Mouse (Mus musculus) left cerebral cortex, adult 8-10 months (tissue): Measurements from ENCODE around the gene Tmbim7. TPM values are rescaled to one million over a fixed set of nuclear protein-coding genes. Genes with fewer than 3 reads are reported as not detected.

Experiments
- DNase-seq, 2 experiments: peaks; one replicate each; pipeline ENCODE4 v3.0.0; 2022; ENCODE audit warnings: low spot score in 2 of 2
- microRNA-seq, 2 experiments: library from miRNA; unstranded; fragments of <30 nt; microRNA quantifications; one replicate each; pipeline ENCODE4 v1.2.0; 2022
- total RNA-seq, 4 experiments: library from RNA; stranded (reverse); gene quantifications; 2 replicates each; pipeline ENCODE4 v1.2.4; 2022

The Tmbim7 gene
- total RNA-seq, 4 experiments from 2014 or later = not detected

- no peak for DNase-seq
These were observed 14.2 kb downstream of the Tmbim7 start for GRCm38 (mm10) chr5:3665225-3665624.

DNA sequence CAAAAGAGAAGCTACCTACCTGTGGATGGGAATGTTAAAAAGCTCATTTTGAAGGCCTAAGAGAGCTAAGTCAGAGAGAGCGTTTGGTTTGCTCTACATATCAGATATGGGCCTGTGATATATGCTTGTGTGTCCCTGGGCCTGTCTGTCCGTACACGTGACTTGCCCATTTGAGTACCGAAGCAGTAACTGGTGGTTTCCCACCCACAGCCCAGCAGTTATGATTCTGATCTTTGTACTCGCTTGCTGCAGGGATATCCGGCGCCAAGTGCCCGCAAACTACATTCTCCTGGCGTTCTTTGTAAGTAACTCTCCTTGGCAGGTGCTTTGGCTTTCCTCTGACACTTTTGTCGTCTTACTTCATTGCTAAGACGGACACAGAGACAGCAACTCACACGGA is 15.6 kb downstream of the Tmbim7 start:
- DNase-seq = no peak

DNA sequence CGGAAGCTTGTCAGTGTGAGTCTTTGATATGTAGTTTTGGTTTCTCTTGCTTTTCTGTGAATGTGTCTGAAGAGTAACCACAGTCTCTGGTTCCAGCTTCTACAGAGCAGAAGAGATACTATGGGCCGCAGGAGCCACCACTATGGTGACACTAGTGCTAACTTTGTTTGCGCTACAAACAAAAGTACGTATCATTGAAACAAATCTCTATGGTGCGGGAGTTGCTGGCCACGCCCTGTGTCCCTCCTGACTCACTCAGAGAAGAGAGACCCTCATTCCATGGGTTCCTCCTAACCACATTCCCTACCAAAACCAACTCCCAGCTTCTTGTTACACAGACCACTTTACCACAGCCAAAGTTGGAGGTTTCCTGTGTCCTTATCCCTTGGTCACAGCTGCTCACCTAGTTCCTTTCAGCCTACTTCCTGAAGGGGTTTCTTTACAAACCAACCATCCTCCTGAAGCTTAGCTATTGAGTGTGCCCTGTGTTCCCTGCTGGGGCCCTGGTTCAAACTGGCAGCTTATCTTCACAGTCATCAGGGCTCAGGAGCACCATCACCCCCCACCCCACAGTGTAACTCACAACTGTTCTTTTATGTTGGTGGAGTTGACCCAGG is 19.1 kb downstream of the Tmbim7 start:
- no peak for DNase-seq

DNA sequence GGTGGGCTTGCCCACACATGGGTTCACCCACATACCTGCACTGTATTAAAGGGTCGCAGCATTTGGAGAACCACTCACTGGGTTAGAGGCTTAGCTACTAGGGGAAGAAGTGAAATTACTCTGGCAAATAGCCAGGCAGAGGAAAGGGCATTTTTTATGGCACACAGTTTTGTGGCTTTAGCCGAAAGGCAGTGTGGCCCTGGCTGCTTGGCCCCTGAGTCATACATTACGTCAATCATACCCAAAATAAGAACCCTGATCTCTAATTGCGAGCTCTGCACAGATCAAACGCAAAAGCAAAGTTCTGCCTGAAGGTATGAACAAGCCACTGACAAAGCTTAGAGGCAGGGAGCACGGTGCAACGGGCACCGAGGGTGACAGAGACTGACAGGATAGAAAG is 37.3 kb downstream of the Tmbim7 start:
- no peak for DNase-seq

GRCm38 (mm10) chr5:3691283-3691682 is 40.3 kb downstream of the Tmbim7 start:
- DNase-seq = no peak

GRCm38 (mm10) chr5:3692956-3693355 is 42.0 kb downstream of the Tmbim7 start:
- no peak for DNase-seq

DNA sequence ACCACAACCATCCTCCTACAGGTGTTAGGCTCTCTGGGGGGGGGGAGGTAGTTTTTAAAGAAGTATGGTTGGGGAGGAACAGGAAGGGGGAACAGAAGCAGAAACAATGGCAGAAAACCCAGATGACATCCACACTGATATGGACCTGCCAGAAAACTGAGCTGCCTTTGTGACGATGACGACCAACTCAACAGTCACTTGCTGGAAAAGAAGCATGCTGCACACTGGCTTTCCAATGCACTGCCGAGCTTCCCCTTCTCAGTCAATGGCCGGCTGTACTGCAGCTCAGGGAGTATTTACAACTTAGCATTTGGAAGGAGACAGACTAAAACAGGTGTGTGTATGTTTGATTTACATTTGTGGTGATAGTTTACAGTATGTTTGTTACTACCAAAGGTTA is 44.2 kb downstream of the Tmbim7 start:
- DNase-seq = no peak

DNA sequence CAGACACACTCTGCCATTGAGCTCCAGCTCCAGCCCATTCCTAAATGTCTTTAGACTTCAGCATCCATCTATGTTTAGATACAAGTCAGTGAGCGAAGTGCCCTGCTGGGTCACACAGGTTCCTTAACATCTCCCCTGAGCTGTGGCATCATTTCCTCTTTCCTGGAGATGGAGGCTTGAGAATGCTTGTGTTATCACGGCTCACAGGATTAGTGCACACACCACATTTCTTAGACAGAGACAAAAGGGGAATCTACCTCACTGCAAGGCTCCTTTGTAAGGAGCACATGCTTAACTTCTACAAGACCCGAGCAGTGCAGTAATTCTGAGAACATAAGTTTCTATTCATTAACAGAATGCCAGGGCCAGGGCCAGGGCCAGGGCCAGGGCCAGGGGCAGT is 45.0 kb downstream of the Tmbim7 start:
- no peak for DNase-seq

GRCm38 (mm10) chr5:3700025-3700424 is 49.0 kb downstream of the Tmbim7 start:
- DNase-seq = no peak

DNA sequence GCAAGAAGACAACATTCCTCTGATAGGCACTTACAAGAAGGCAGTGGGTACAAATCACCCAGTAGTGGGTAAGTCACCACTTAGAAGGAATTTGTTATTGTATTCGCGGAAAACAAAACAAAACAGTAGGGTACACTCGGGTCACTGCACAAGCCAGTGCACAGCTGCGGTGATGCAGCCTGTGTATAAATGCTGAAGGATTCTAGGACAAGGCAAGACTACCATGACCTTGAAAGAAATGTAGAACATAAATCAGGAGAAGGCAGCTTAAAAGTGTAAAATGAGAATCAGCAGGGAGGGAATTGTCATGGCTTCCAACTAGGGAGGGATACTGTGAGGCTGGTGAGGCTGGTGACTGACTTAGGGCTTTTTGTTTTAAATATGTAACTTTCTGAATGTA is 51.2 kb downstream of the Tmbim7 start:
- DNase-seq = no peak

- no peak for DNase-seq
These were observed 64.8 kb downstream of the Tmbim7 start for GRCm38 (mm10) chr5:3715800-3716199.

DNA sequence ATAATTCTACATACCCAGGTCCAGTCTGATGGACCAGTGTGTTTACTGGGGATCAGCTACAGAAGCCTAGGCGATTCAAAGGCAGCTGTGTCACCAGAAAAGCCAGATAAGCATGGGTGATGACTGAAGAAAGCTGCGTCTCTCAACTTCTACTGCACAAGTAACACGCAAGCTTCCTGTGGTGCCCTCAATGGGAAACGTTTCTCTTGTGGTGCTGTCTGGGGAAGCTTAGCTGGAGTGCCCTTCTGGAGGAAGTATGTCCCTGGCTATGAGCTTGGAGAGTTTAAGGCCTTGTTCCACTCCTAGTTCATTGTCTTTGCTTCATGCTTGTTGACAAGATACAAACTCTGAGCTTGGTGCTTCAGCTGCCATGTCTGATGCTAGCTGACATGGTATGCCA is 68.4 kb downstream of the Tmbim7 start:
- DNase-seq = no peak

- DNase-seq = no peak
These were observed 71.9 kb downstream of the Tmbim7 start for GRCm38 (mm10) chr5:3722873-3723272.

DNA sequence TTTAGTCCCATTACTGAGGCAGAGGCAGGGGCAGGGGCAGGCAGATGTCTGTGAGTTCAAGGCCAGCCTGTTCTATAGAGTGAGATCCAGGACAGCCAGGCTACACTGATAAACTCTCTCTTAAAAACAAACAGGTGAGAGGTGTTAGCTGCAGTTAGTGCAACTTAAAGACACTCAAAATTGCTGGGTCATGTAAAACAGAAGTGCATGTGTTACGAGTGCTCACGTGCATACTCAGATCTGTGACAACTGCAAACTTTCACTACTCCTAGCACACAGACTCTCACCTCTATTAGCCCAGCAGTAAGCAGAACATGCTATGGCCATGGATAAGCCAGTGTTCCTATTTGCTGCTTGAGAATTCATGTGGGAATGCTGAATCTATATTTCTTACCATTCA is 72.4 kb downstream of the Tmbim7 start:
- no peak for DNase-seq

GRCm38 (mm10) chr5:3725491-3725890 is 74.5 kb downstream of the Tmbim7 start:
- DNase-seq = no peak

- no peak for DNase-seq
These were observed 77.8 kb downstream of the Tmbim7 start for GRCm38 (mm10) chr5:3728820-3729219.

Small RNA genes lying within 50 kb of the gene (microRNA-seq; reads per million reads assigned to microRNA genes)
- gene Gm22926 = 0 reads per million in 2 experiments
- 0 reads per million in 2 experiments for gene Gm26238

Other genes with a start within 250 kb of the Tmbim7 start
- 10 to 100 TPM; 37.5 to 44.9 (median 41.4) TPM for gene Fam133b, start 107.3 kb upstream of the Tmbim7 start, total RNA-seq
- 1 to 10 TPM; 3.2 to 7.2 (median 4.6) TPM for gene 1700109H08Rik, start 79.6 kb upstream of the Tmbim7 start, total RNA-seq
- 10 to 100 TPM; 21.3 to 31.4 (median 24.3) TPM for gene Pex1, start 55.1 kb upstream of the Tmbim7 start, total RNA-seq
- gene Rbm48, start 54.6 kb upstream of the Tmbim7 start, total RNA-seq = 10 to 100 TPM; 12.9 to 20.1 (median 14.8) TPM
- 100 to 1,000 TPM; 121 to 133 (median 121) TPM for gene Gatad1, start 6.0 kb downstream of the Tmbim7 start, total RNA-seq
- gene Ankib1, start 151.7 kb downstream of the Tmbim7 start, total RNA-seq = 100 to 1,000 TPM; 114 to 143 (median 129) TPM
- 10 to 100 TPM; 45.9 to 51.3 (median 48.4) TPM for gene Krit1, start 152.0 kb downstream of the Tmbim7 start, total RNA-seq
- under 1 TPM in 3 of 4 experiments, not detected in 1; 0.14 to 0.40 (median 0.28) TPM for gene Lrrd1, start 194.0 kb downstream of the Tmbim7 start, total RNA-seq
- gene Mterf1a, start 242.8 kb downstream of the Tmbim7 start, total RNA-seq = 10 to 100 TPM in 1 of 4 experiments, 1 to 10 TPM in 3; 7.4 to 11.1 (median 8.7) TPM